Mouse (Mus musculus): ENCODE results near the gene Pigs. TPM values are rescaled to one million over a fixed set of nuclear protein-coding genes. Genes with fewer than 3 reads are reported as not detected.

Pigs gene
- polyA plus RNA-seq, 1 experiment from 2014 or later: 71.6 TPM

Other genes with a start within 250 kb of the Pigs start
- 8.4 to 13.2 TPM (median 12.4 TPM) in 3 replicates for gene Eral1, start 248.0 kb upstream of the Pigs start, polyA plus RNA-seq (2018)
- 10.7 to 14.6 TPM (median 14.0 TPM) in 3 replicates for gene Fam222b, start 233.8 kb upstream of the Pigs start, polyA plus RNA-seq (2018)
- gene Traf4, start 162.8 kb upstream of the Pigs start, polyA plus RNA-seq (2018): 0.32 to 0.47 TPM (median 0.40 TPM) in 3 replicates
- gene Nek8, start 151.7 kb upstream of the Pigs start, polyA plus RNA-seq (2018): 0.89 to 2.2 TPM (median 1.7 TPM) in 3 replicates
- gene Tlcd1, start 151.7 kb upstream of the Pigs start, polyA plus RNA-seq (2018): 0.76 to 1.4 TPM (median 1.1 TPM) in 3 replicates
- 1,342 to 2,240 TPM (median 1,907 TPM) in 3 replicates for gene Rpl23a, start 144.8 kb upstream of the Pigs start, polyA plus RNA-seq (2018)
- gene Rab34, start 140.0 kb upstream of the Pigs start, polyA plus RNA-seq (2018): 8.9 to 23.0 TPM (median 16.1 TPM) in 3 replicates
- 0.16 to 0.43 TPM in 2 of 3 replicates, not detected in the other for gene Proca1, start 135.0 kb upstream of the Pigs start, polyA plus RNA-seq (2018)
- gene Sdf2, start 82.7 kb upstream of the Pigs start, polyA plus RNA-seq (2018): 54.6 to 89.4 TPM (median 68.8 TPM) in 3 replicates
- 35.9 to 79.5 TPM (median 42.0 TPM) in 3 replicates for gene Supt6, start 82.4 kb upstream of the Pigs start, polyA plus RNA-seq (2018)
- 144 to 210 TPM (median 148 TPM) in 3 replicates for gene 2610507B11Rik, start 66.7 kb upstream of the Pigs start, polyA plus RNA-seq (2018)
- gene BC030499, start 37.6 kb upstream of the Pigs start, polyA plus RNA-seq (2018): 0.32 to 1.4 TPM (median 0.54 TPM) in 3 replicates
- 0.66 to 3.3 TPM (median 2.6 TPM) in 3 replicates for gene Spag5, start 26.9 kb upstream of the Pigs start, polyA plus RNA-seq (2018)
- gene Aldoc, start 5.4 kb upstream of the Pigs start, polyA plus RNA-seq (2018): 6.8 to 30.2 TPM (median 7.3 TPM) in 3 replicates
- gene Unc119, start 15.1 kb downstream of the Pigs start, polyA plus RNA-seq (2018): 21.6 to 57.5 TPM (median 31.3 TPM) in 3 replicates
- gene Foxn1, start 58.1 kb downstream of the Pigs start, polyA plus RNA-seq (2018): not detected in 3 replicates
- gene Slc13a2, start 93.8 kb downstream of the Pigs start, polyA plus RNA-seq (2018): 0.20 to 0.62 TPM (median 0.36 TPM) in 3 replicates
- gene Slc46a1, start 137.3 kb downstream of the Pigs start, polyA plus RNA-seq (2018): 5.8 to 11.1 TPM (median 6.3 TPM) in 3 replicates
- gene Sarm1, start 169.3 kb downstream of the Pigs start, polyA plus RNA-seq (2018): 0.04 to 0.16 TPM (median 0.12 TPM) in 3 replicates
- not detected in 3 replicates for gene Vtn, start 170.7 kb downstream of the Pigs start, polyA plus RNA-seq (2018)
- not detected in 3 replicates for gene Sebox, start 175.0 kb downstream of the Pigs start, polyA plus RNA-seq (2018)
- 25.0 to 37.9 TPM (median 35.3 TPM) in 3 replicates for gene Tmem199, start 183.8 kb downstream of the Pigs start, polyA plus RNA-seq (2018)
- 31.1 to 47.7 TPM (median 32.4 TPM) in 3 replicates for gene Poldip2, start 183.8 kb downstream of the Pigs start, polyA plus RNA-seq (2018)
- 24.7 to 34.4 TPM (median 28.0 TPM) in 3 replicates for gene Tnfaip1, start 207.9 kb downstream of the Pigs start, polyA plus RNA-seq (2018)
- gene Ift20, start 207.9 kb downstream of the Pigs start, polyA plus RNA-seq (2018): 49.9 to 68.6 TPM (median 62.9 TPM) in 3 replicates
- gene Tmem97, start 222.4 kb downstream of the Pigs start, polyA plus RNA-seq (2018): 48.9 to 61.4 TPM (median 53.9 TPM) in 3 replicates